ENCODE assay signal across 13 mouse cellular contexts in genomic region chr12:12405491-12406110, GRCm38 (mm10).
DNase-seq lines count a peak whose midpoint lies in the region; ATAC-seq and TF ChIP-seq lines count a peak whose summit lies in the region.
"Had no signal": no experiment of that assay in that cellular context is flagged by ENCODE, and none has a peak within 500 bp of the region (broad histone marks: within the 10 kb centered on the region; RNA-seq: fewer than 3 reads in every experiment).

No protein-coding gene starts in this region.

- H3K27ac ChIP-seq in intestine, embryonic 14.5 days (ENCODE audit: low read depth): no peak overlapping the region
- H3K27ac ChIP-seq in intestine, postnatal 0 days (ENCODE audit: low read depth, low read length): no peak overlapping the region
- no peak overlapping the region for H3K27ac ChIP-seq in neural tube, embryonic 15.5 days (replicated peaks)
- H3K27ac ChIP-seq in neural tube, embryonic 11.5 days (ENCODE audit: low read depth, low read length): no peak overlapping the region

- ATAC-seq in intestine, embryonic 14.5 days (replicated peaks; ENCODE audit: low FRiP score, low TSS enrichment, low read depth): 0 out of 2 replicates have a peak, but pooled peaks have one; percentile 24
- no peak for ATAC-seq in intestine, postnatal 0 days
- ATAC-seq in neural tube, embryonic 15.5 days (ENCODE audit: low FRiP score): no peak
- no peak for ATAC-seq in neural tube, embryonic 11.5 days (ENCODE audit: insufficient read depth, low FRiP score, low TSS enrichment)
- ATAC-seq: forebrain, postnatal 0 days had no signal

- TF ChIP-seq CTCF in intestine, postnatal 0 days (IDR thresholded peaks at IDR 0.05; ENCODE audit: low read depth): no peak

- no peak overlapping the region for H3K9ac ChIP-seq in intestine, embryonic 14.5 days (ENCODE audit: low read length)
- H3K9ac ChIP-seq in intestine, postnatal 0 days (ENCODE audit: low read depth, low read length): no peak overlapping the region
- H3K9ac ChIP-seq in neural tube, embryonic 15.5 days (replicated peaks): no peak overlapping the region
- no peak overlapping the region; the same call in 1 of the 2 replicates for H3K9ac ChIP-seq in neural tube, embryonic 11.5 days (ENCODE audit: low read length)
- H3K9ac ChIP-seq: forebrain, postnatal 0 days had no signal

- WGBS in intestine, embryonic 14.5 days: 30% methylated on average over 10 of the region's 10 CpGs
- WGBS in intestine, postnatal 0 days: 47% methylated on average over 10 of the region's 10 CpGs
- WGBS in neural tube, embryonic 15.5 days: 69% methylated on average over 10 of the region's 10 CpGs
- 51% methylated on average over 10 of the region's 10 CpGs for WGBS in neural tube, embryonic 11.5 days

- DNase-seq in heart, adult 11 months: peak; percentile 70
- no peak for DNase-seq in heart, adult 9 months (ENCODE audit: low spot score in 2 of 2)
- DNase-seq in intestine, embryonic 14.5 days (ENCODE audit: low spot score): peak; percentile 54
- DNase-seq in neural tube, embryonic 10.5 days (ENCODE audit: extremely low spot score, low spot score): peak; percentile 22
- peak; percentile 19 for DNase-seq in neural tube, embryonic 11.5 days (ENCODE audit: low spot score)
- no peak for DNase-seq in right cerebral cortex, postnatal 10 days (ENCODE audit: low spot score in 2 of 2)
- DNase-seq: cerebellum, adult 18-20 months; forebrain, postnatal 0 days; gastrocnemius, postnatal 25 days; left cerebral cortex, postnatal 4 days; thymus, postnatal 14 days had no signal

- H3K27me3 ChIP-seq in intestine, embryonic 14.5 days (replicated peaks; ENCODE audit: control insufficient read depth, insufficient read depth, low read length): no peaks in the 10 kb centered on the region
- H3K27me3 ChIP-seq in intestine, postnatal 0 days (replicated peaks; ENCODE audit: control insufficient read depth, insufficient read depth, low read length): no peaks in the 10 kb centered on the region
- no peaks in the 10 kb centered on the region for H3K27me3 ChIP-seq in neural tube, embryonic 15.5 days (replicated peaks)
- H3K27me3 ChIP-seq in neural tube, embryonic 11.5 days (ENCODE audit: control insufficient read depth, insufficient read depth, low read length): no peaks in the 10 kb centered on the region

- no peak overlapping the region for H3K4me2 ChIP-seq in intestine, embryonic 14.5 days (ENCODE audit: low read length)
- H3K4me2 ChIP-seq in intestine, postnatal 0 days (replicated peaks; ENCODE audit: low read depth): no peak overlapping the region
- no peak overlapping the region for H3K4me2 ChIP-seq in neural tube, embryonic 15.5 days
- no peak overlapping the region for H3K4me2 ChIP-seq in neural tube, embryonic 11.5 days (ENCODE audit: low read depth)

- H3K4me3 ChIP-seq in intestine, embryonic 14.5 days (ENCODE audit: low read depth, low read length): no peak overlapping the region
- no peak overlapping the region for H3K4me3 ChIP-seq in intestine, postnatal 0 days (ENCODE audit: low read depth, low read length)
- H3K4me3 ChIP-seq in neural tube, embryonic 15.5 days (replicated peaks): no peak overlapping the region
- H3K4me3 ChIP-seq in neural tube, embryonic 11.5 days (ENCODE audit: low read depth, low read length): no peak overlapping the region

- H3K9me3 ChIP-seq in intestine, embryonic 14.5 days (ENCODE audit: control insufficient read depth, low read length): no peaks in the 10 kb centered on the region
- H3K9me3 ChIP-seq in intestine, postnatal 0 days (ENCODE audit: control insufficient read depth): no peaks in the 10 kb centered on the region
- no peaks in the 10 kb centered on the region for H3K9me3 ChIP-seq in neural tube, embryonic 15.5 days (replicated peaks)
- H3K9me3 ChIP-seq in neural tube, embryonic 11.5 days (ENCODE audit: control insufficient read depth, low read length): no peaks in the 10 kb centered on the region

- H3K36me3 ChIP-seq in intestine, embryonic 14.5 days (ENCODE audit: control insufficient read depth, insufficient read depth, low read length): no peaks in the 10 kb centered on the region
- no peaks in the 10 kb centered on the region for H3K36me3 ChIP-seq in intestine, postnatal 0 days (ENCODE audit: control insufficient read depth, insufficient read depth)
- no peaks in the 10 kb centered on the region for H3K36me3 ChIP-seq in neural tube, embryonic 15.5 days
- no peaks in the 10 kb centered on the region for H3K36me3 ChIP-seq in neural tube, embryonic 11.5 days (ENCODE audit: control insufficient read depth, insufficient read depth, low read length)

- peaks cover 10% of the 10 kb centered on the region; the same call in 1 of the 2 replicates for H3K4me1 ChIP-seq in intestine, embryonic 14.5 days (replicated peaks; ENCODE audit: control insufficient read depth, insufficient read depth, low read length)
- no peaks in the 10 kb centered on the region for H3K4me1 ChIP-seq in intestine, postnatal 0 days (replicated peaks; ENCODE audit: control insufficient read depth, insufficient read depth, low read length)
- H3K4me1 ChIP-seq in neural tube, embryonic 15.5 days: 0 out of 2 replicates have a peak, but pooled peaks cover 4% of the 10 kb centered on the region
- H3K4me1 ChIP-seq in neural tube, embryonic 11.5 days (ENCODE audit: control insufficient read depth, insufficient read depth, low read length): no peaks in the 10 kb centered on the region

Comparison
In these comparisons a context has a peak if more than half of its experiments do, and no peak if none do; other contexts are left out.
1. DNase-seq: peak in heart, adult 11 months (single experiment), intestine, embryonic 14.5 days (single experiment), neural tube, embryonic 10.5 days (single experiment) and neural tube, embryonic 11.5 days (single experiment); none in heart, adult 9 months (0 of 2) and right cerebral cortex, postnatal 10 days (0 of 2).